Comparison of ENCODE assay signal across 23 mouse cellular contexts in the genomic region with DNA sequence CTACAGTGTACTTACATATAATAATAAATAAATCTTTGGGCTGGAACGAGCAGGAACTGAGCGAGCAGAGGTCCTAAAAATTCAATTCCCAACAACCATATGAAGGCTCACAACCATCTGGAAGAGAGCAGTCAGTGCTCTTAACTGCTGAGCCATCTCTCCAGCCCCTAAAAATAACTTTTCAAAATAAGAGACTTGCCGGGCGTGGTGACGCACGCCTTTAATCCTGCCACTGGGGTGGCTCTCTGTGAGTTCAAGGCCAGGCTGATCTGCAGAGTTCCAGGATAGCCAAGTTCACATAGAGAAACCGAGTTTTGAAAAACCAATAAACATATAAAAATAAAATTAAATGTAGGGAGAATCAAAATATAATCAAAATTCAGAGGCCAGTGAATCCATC. TPM values are rescaled to one million over a fixed set of nuclear protein-coding genes. Genes with fewer than 3 reads are reported as not detected.
A peak's percentile ranks its signal among the peaks of the same experiment; 100 is the strongest.
DNase-seq lines count a peak whose midpoint lies in the region; ATAC-seq lines count a peak whose summit lies in the region.
"Had no signal": no experiment of that assay in that cellular context is flagged by ENCODE, and none has a peak within 500 bp of the region (broad histone marks: within the 10 kb centered on the region; RNA-seq: fewer than 3 reads in every experiment).

No protein-coding gene starts in this region.

- no peak overlapping the region for H3K27ac ChIP-seq in heart, embryonic 10.5 days
- H3K27ac ChIP-seq in heart, embryonic 11.5 days (ENCODE audit: low read depth, low read length), result no peak overlapping the region
- H3K27ac ChIP-seq: embryonic facial prominence, embryonic 10.5 days; embryonic facial prominence, embryonic 12.5 days; forebrain, embryonic 13.5 days; forebrain, embryonic 15.5 days had no signal

- no peaks in the 10 kb centered on the region for H3K27me3 ChIP-seq in heart, embryonic 10.5 days (ENCODE audit: insufficient read depth, poor library complexity, severe bottlenecking)
- H3K27me3 ChIP-seq in heart, embryonic 11.5 days (ENCODE audit: control insufficient read depth, insufficient read depth, low read length), result no peaks in the 10 kb centered on the region
- H3K27me3 ChIP-seq: CH12.LX; embryonic facial prominence, embryonic 12.5 days; forebrain, embryonic 13.5 days; forebrain, embryonic 15.5 days; Patski had no signal

- no peak overlapping the region for H3K4me3 ChIP-seq in heart, embryonic 10.5 days
- no peak overlapping the region for H3K4me3 ChIP-seq in heart, embryonic 11.5 days (ENCODE audit: low read depth, low read length)
- H3K4me3 ChIP-seq: embryonic facial prominence, embryonic 10.5 days; embryonic facial prominence, embryonic 12.5 days; forebrain, embryonic 13.5 days; forebrain, embryonic 15.5 days had no signal

- no peak for ATAC-seq in heart, embryonic 11.5 days (replicated peaks; ENCODE audit: insufficient number of reproducible peaks, low FRiP score, low TSS enrichment)
- ATAC-seq: activated CD4-positive, CD25-positive, alpha-beta regulatory T cell, adult 4 months; CD4-positive, CD25-positive, alpha-beta regulatory T cell, adult 4 months; forebrain, embryonic 13.5 days; forebrain, embryonic 15.5 days; forebrain, postnatal 0 days; Patski had no signal

- H3K9me3 ChIP-seq in heart, embryonic 10.5 days, result no peaks in the 10 kb centered on the region
- H3K9me3 ChIP-seq in heart, embryonic 11.5 days (replicated peaks; ENCODE audit: control insufficient read depth, low read length), result no peaks in the 10 kb centered on the region
- H3K9me3 ChIP-seq: embryonic facial prominence, embryonic 10.5 days; embryonic facial prominence, embryonic 12.5 days; forebrain, embryonic 13.5 days; forebrain, embryonic 15.5 days; G1E had no signal

- peaks cover 97% of the 10 kb centered on the region for H3K36me3 ChIP-seq in heart, embryonic 10.5 days
- peaks cover 65% of the 10 kb centered on the region for H3K36me3 ChIP-seq in heart, embryonic 11.5 days (ENCODE audit: control insufficient read depth, insufficient read depth, low read length)

- no peak overlapping the region for H3K9ac ChIP-seq in heart, embryonic 11.5 days (ENCODE audit: low read depth, low read length)
- H3K9ac ChIP-seq: embryonic facial prominence, embryonic 12.5 days; forebrain, embryonic 13.5 days; forebrain, embryonic 15.5 days; forebrain, postnatal 0 days had no signal

- no peak overlapping the region for H3K4me2 ChIP-seq in heart, embryonic 11.5 days
- H3K4me2 ChIP-seq: embryonic facial prominence, embryonic 12.5 days; forebrain, embryonic 13.5 days; forebrain, embryonic 15.5 days had no signal

- 83% methylated on average over 7 of the region's 7 CpGs for WGBS in heart, embryonic 10.5 days
- 77% methylated on average over 7 of the region's 7 CpGs for WGBS in heart, embryonic 11.5 days (ENCODE audit: insufficient replicate concordance)

- DNase-seq in adrenal gland, adult (ENCODE audit: inconsistent age in 2 of 2, low spot score in 1 of 2), result peak; percentile 80 to 85
- DNase-seq in adrenal gland, postnatal 4 days (ENCODE audit: low spot score in 2 of 2), result no peak
- DNase-seq in heart, embryonic 10.5 days (ENCODE audit: low spot score), result peak; percentile 63
- peak; percentile 45 for DNase-seq in adrenal gland, postnatal 25 days
- no peak for DNase-seq in left cerebral cortex, adult 9 months (ENCODE audit: low spot score in 2 of 2)
- no peak for DNase-seq in kidney, postnatal 14 days
- DNase-seq: B cell, adult 2 months; cerebellum, adult 11-12 months; cerebellum, adult 2 months; cerebellum, adult 9-10 months; cerebellum, postnatal 10 days; cerebellum, postnatal 25 days; forebrain, postnatal 0 days had no signal

- H3K4me1 ChIP-seq in heart, embryonic 10.5 days, result peaks cover 24% of the 10 kb centered on the region
- peaks cover 19% of the 10 kb centered on the region for H3K4me1 ChIP-seq in heart, embryonic 11.5 days (ENCODE audit: control insufficient read depth, insufficient read depth, low read length)

RNA-seq across cellular contexts. Expression of gene Myl6, which starts 7.6 kb away (rescaled TPM):
- 100 to 1,000 TPM; 703 to 716 TPM for total RNA-seq in adrenal gland, postnatal 4 days (2021)
- 1,508 and 1,550 TPM in 2 replicates for polyA plus RNA-seq in heart, embryonic 10.5 days (2016; fragmentation: Nextera tagmentation; extraction: Ambion mirVana)
- 1,242 and 1,345 TPM in 2 replicates for polyA plus RNA-seq in heart, embryonic 11.5 days (2014; fragmentation: Nextera tagmentation; extraction: Ambion mirVana)
- 791 and 820 TPM in 2 replicates for total RNA-seq in adrenal gland, postnatal 25 days (2021)

RNA-seq across cellular contexts. Expression of gene Myl6b, which starts 12.1 kb away (rescaled TPM):
- 1 to 10 TPM; 6.8 to 8.2 TPM for total RNA-seq in adrenal gland, postnatal 4 days (2021)
- 3.2 and 4.0 TPM in 2 replicates for polyA plus RNA-seq in heart, embryonic 10.5 days (2016; fragmentation: Nextera tagmentation; extraction: Ambion mirVana)
- 3.3 and 5.4 TPM in 2 replicates for polyA plus RNA-seq in heart, embryonic 11.5 days (2014; fragmentation: Nextera tagmentation; extraction: Ambion mirVana)
- total RNA-seq in adrenal gland, postnatal 25 days (2021), result 5.0 and 6.9 TPM in 2 replicates

RNA-seq across cellular contexts. Expression of gene Smarcc2, which starts 27.3 kb away (rescaled TPM):
- total RNA-seq in adrenal gland, postnatal 4 days (2021), result 100 to 1,000 TPM; 138 to 157 TPM
- 66.0 and 68.7 TPM in 2 replicates for polyA plus RNA-seq in heart, embryonic 10.5 days (2016; fragmentation: Nextera tagmentation; extraction: Ambion mirVana)
- polyA plus RNA-seq in heart, embryonic 11.5 days (2014; fragmentation: Nextera tagmentation; extraction: Ambion mirVana), result 70.8 and 82.8 TPM in 2 replicates
- total RNA-seq in adrenal gland, postnatal 25 days (2021), result 107 and 125 TPM in 2 replicates

RNA-seq across cellular contexts. Expression of gene Esyt1, which starts 39.3 kb away (rescaled TPM):
- 10 to 100 TPM; 30.3 to 34.5 TPM for total RNA-seq in adrenal gland, postnatal 4 days (2021)
- 17.8 and 20.3 TPM in 2 replicates for polyA plus RNA-seq in heart, embryonic 10.5 days (2016; fragmentation: Nextera tagmentation; extraction: Ambion mirVana)
- 14.5 and 18.7 TPM in 2 replicates for polyA plus RNA-seq in heart, embryonic 11.5 days (2014; fragmentation: Nextera tagmentation; extraction: Ambion mirVana)
- total RNA-seq in adrenal gland, postnatal 25 days (2021), result 18.1 and 22.9 TPM in 2 replicates

Comparison
In these comparisons a context has a peak if more than half of its experiments do, and no peak if none do; other contexts are left out.
1. DNase-seq: peak in adrenal gland, adult (2 of 2), heart, embryonic 10.5 days (single experiment) and adrenal gland, postnatal 25 days (single experiment); none in adrenal gland, postnatal 4 days (0 of 2), left cerebral cortex, adult 9 months (0 of 2) and kidney, postnatal 14 days (single experiment).